Mouse (Mus musculus) liver, adult 2 months (tissue): ENCODE data around the gene Lhfpl3.
"Not testable (repeated sequence)": the region's sequence is repeated elsewhere in the genome, so short reads cannot be mapped to it uniquely, and the experiment has no call there.

Experiments used
- CTCF ChIP-seq: fragments of 200-500 bp; IDR thresholded peaks from 2 replicates; pipeline ENCODE4 v1.5.1; 2011; ENCODE audit warnings: low read depth, low read length, control low read depth
- POLR2A ChIP-seq: fragments of 200-500 bp; IDR thresholded peaks from 2 replicates; pipeline ENCODE4 v1.6.1; 2011; ENCODE audit warnings: low read length, control low read depth; ENCODE audit not compliant: insufficient read depth; ENCODE audit errors: extremely low read depth

DNA sequence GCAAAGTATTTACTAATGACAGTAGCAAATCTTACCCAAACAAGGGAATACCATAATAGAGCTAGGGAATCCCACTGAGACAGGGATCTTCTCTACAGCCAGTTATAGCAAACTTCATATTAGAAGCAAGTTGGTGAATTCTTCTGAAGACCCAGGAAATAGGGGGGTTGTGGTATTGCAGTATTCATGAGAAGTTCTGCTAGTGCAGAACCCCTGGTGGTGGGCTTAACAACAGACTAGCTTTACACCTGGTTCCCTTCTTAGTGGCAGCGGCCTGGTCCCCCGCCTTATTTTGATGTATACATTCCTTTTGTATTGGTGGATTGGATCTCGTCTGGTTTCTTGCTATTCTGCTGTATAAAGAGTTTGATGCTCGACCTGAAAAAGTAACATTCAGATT lies 39.6 kb upstream of the Lhfpl3 start:
- not testable (repeated sequence) for TF ChIP-seq CTCF, POLR2A
